Mouse (Mus musculus): ENCODE data around the gene Slc6a6. TPM values are rescaled to one million over a fixed set of nuclear protein-coding genes. Genes with fewer than 3 reads are reported as not detected.

Slc6a6 gene
- polyA plus RNA-seq, 1 experiment from 2014 or later = 106 TPM

- 67% methylated on average over 10 of the region's 10 CpGs for WGBS
Observed at GRCm38 (mm10) chr6:91679095-91679577, 4.7 kb upstream of the Slc6a6 start.

GRCm38 (mm10) chr6:91679716-91680115 is 4.1 kb upstream of the Slc6a6 start:
- ATAC-seq (replicated peaks; ENCODE audit: low FRiP score, low read depth) (no peak), DNase-seq (ENCODE audit: low spot score) (no peak)
- Histone ChIP-seq H3K9ac (ENCODE audit: low read depth, low read length) (no peak overlapping the region), H3K4me2 (ENCODE audit: low read length) (no peak overlapping the region), H3K9me3 (replicated peaks; ENCODE audit: low read length) (no peaks in the 10 kb centered on the region), H3K4me3 (replicated peaks; ENCODE audit: low read depth, low read length) (no peak overlapping the region), H3K36me3 (ENCODE audit: insufficient read depth, low read length) (no peaks in the 10 kb centered on the region), H3K27me3 (ENCODE audit: insufficient read depth, low read length) (no peaks in the 10 kb centered on the region), H3K27ac (no peak overlapping the region), H3K4me1 (replicated peaks; ENCODE audit: insufficient read depth, low read length) (0 out of 2 replicates have a peak, but pooled peaks cover under 1% of the 10 kb centered on the region)
- WGBS = 76% methylated on average over 6 of the region's 6 CpGs
- no peak for TF ChIP-seq CTCF (IDR thresholded peaks at IDR 0.05; ENCODE audit: low read depth)

More at GRCm38 (mm10) chr6:91679095-91679577, 4.7 kb upstream of the Slc6a6 start:
- Histone ChIP-seq H3K4me3 (replicated peaks; ENCODE audit: low read depth, low read length) (no peak overlapping the region), H3K9me3 (replicated peaks; ENCODE audit: low read length) (no peaks in the 10 kb centered on the region), H3K9ac (ENCODE audit: low read depth, low read length) (no peak overlapping the region), H3K27me3 (ENCODE audit: insufficient read depth, low read length) (no peaks in the 10 kb centered on the region), H3K4me2 (ENCODE audit: low read length) (no peak overlapping the region), H3K4me1 (replicated peaks; ENCODE audit: insufficient read depth, low read length) (no peaks in the 10 kb centered on the region), H3K36me3 (ENCODE audit: insufficient read depth, low read length) (no peaks in the 10 kb centered on the region), H3K27ac (no peak overlapping the region)
- DNase-seq (ENCODE audit: low spot score) (no peak), ATAC-seq (replicated peaks; ENCODE audit: low FRiP score, low read depth) (no peak)
- TF ChIP-seq CTCF (IDR thresholded peaks at IDR 0.05; ENCODE audit: low read depth) = no peak

DNA sequence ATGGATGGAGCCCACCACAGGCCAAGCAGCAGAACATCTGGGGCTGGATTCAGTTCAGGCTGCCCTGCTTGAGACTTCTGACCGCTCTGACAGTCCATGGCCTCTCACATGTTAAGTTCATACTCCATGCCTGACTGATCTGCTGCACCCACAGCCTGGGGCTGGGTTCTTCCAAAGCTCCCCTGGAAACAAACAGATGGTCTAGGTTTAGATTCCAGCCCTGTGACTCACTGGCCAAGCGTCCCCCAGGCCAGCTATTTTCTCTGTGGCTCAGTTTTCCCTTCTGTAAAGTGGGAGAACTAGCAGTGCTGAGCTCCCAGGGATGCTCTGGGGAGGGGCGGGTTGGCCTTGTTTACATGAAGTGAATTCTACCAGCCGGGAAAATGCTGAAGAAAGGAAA is 2.0 kb upstream of the Slc6a6 start:
- Histone ChIP-seq H3K9me3 (replicated peaks; ENCODE audit: low read length) (no peaks in the 10 kb centered on the region), H3K36me3 (ENCODE audit: insufficient read depth, low read length) (no peaks in the 10 kb centered on the region), H3K4me2 (ENCODE audit: low read length) (no peak overlapping the region), H3K9ac (ENCODE audit: low read depth, low read length) (no peak overlapping the region), H3K27me3 (ENCODE audit: insufficient read depth, low read length) (no peaks in the 10 kb centered on the region), H3K4me3 (replicated peaks; ENCODE audit: low read depth, low read length) (no peak overlapping the region), H3K27ac (no peak overlapping the region), H3K4me1 (replicated peaks; ENCODE audit: insufficient read depth, low read length) (peaks cover 19% of the 10 kb centered on the region)
- 80% methylated on average over 4 of the region's 4 CpGs for WGBS
- no peak for TF ChIP-seq CTCF (IDR thresholded peaks at IDR 0.05; ENCODE audit: low read depth)
- DNase-seq (ENCODE audit: low spot score) (no peak), ATAC-seq (replicated peaks; ENCODE audit: low FRiP score, low read depth) (no peak)

- peak; percentile 43 for DNase-seq (ENCODE audit: low spot score)
- no peak overlapping the region; the same call in 1 of the 2 replicates for H3K27ac ChIP-seq
- peak; percentile 41 for TF ChIP-seq CTCF (IDR thresholded peaks at IDR 0.05; ENCODE audit: low read depth)
- peak overlapping the region; percentile 95 for H3K4me2 ChIP-seq (ENCODE audit: low read length)
- no peaks in the 10 kb centered on the region for H3K36me3 ChIP-seq (ENCODE audit: insufficient read depth, low read length)
- H3K27me3 ChIP-seq (ENCODE audit: insufficient read depth, low read length) = no peaks in the 10 kb centered on the region
- peaks cover 26% of the 10 kb centered on the region for H3K4me1 ChIP-seq (replicated peaks; ENCODE audit: insufficient read depth, low read length)
- no peak overlapping the region for H3K9ac ChIP-seq (ENCODE audit: low read depth, low read length)
- no peaks in the 10 kb centered on the region for H3K9me3 ChIP-seq (replicated peaks; ENCODE audit: low read length)
- 45% methylated on average over 3 of the region's 3 CpGs for WGBS
- no peak overlapping the region for H3K4me3 ChIP-seq (replicated peaks; ENCODE audit: low read depth, low read length)
- ATAC-seq (replicated peaks; ENCODE audit: low FRiP score, low read depth) = no peak
Observed at GRCm38 (mm10) chr6:91683121-91683520, 732 bp upstream of the Slc6a6 start.

- Histone ChIP-seq H3K9ac (ENCODE audit: low read depth, low read length) (peak overlapping the region; percentile 95), H3K9me3 (replicated peaks; ENCODE audit: low read length) (no peaks in the 10 kb centered on the region), H3K4me1 (replicated peaks; ENCODE audit: insufficient read depth, low read length) (peaks cover 29% of the 10 kb centered on the region), H3K4me3 (replicated peaks; ENCODE audit: low read depth, low read length) (peak overlapping the region; percentile 91), H3K27ac (peak overlapping the region; percentile 96), H3K36me3 (ENCODE audit: insufficient read depth, low read length) (no peaks in the 10 kb centered on the region), H3K4me2 (ENCODE audit: low read length) (peak overlapping the region; percentile 95), H3K27me3 (ENCODE audit: insufficient read depth, low read length) (no peaks in the 10 kb centered on the region)
- DNase-seq (ENCODE audit: low spot score) (no peak), ATAC-seq (replicated peaks; ENCODE audit: low FRiP score, low read depth) (peak; percentile 44)
- no peak for TF ChIP-seq CTCF (IDR thresholded peaks at IDR 0.05; ENCODE audit: low read depth)
- 0% methylated on average over 13 of the region's 13 CpGs for WGBS
Observed at GRCm38 (mm10) chr6:91684474-91684829, 599 bp downstream of the Slc6a6 start.

DNA sequence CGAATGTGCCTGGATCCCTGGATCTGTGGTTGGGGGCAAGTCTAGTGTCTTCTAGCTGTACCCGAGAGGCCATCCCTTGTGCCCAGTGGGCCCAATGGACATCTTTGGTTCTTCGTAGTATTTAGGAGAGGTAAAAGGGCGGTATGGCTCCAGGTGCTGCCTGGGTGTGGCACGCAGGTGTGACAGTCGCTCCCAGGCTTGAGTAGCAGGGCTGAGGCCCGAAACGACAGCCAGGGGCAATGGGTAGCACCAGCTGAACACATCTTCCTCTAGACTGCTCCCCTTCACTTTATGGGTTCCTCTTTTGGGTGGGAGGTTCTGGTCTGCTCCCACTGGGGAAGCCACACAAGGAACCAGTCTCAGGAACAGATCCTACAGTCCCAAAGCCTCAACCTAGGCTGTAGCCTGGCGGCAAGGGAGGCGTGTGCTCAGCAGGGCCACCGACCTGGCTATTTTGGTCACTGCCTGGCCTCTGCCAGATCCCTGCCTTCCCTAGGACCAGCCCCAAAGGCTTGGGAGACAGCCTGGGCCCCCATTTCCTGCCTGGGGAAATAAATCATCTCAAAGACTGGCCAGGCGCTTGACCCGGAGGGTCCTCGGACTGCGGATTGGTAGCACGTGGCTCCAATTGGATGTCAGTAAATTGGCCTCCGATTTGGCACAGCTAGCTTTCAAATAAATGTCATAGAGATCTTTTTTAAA is 1.1 kb downstream of the Slc6a6 start:
- H3K4me1 ChIP-seq (replicated peaks; ENCODE audit: insufficient read depth, low read length) = peaks cover 35% of the 10 kb centered on the region
- peak overlapping the region; percentile 95 for H3K4me2 ChIP-seq (ENCODE audit: low read length)
- no peak for ATAC-seq (replicated peaks; ENCODE audit: low FRiP score, low read depth)
- H3K27me3 ChIP-seq (ENCODE audit: insufficient read depth, low read length) = no peaks in the 10 kb centered on the region
- 4% methylated on average over 17 of the region's 17 CpGs for WGBS
- peak overlapping the region; percentile 96 for H3K27ac ChIP-seq
- TF ChIP-seq CTCF (IDR thresholded peaks at IDR 0.05; ENCODE audit: low read depth) = no peak
- no peaks in the 10 kb centered on the region for H3K36me3 ChIP-seq (ENCODE audit: insufficient read depth, low read length)
- peak overlapping the region; percentile 91 for H3K4me3 ChIP-seq (replicated peaks; ENCODE audit: low read depth, low read length)
- H3K9ac ChIP-seq (ENCODE audit: low read depth, low read length) = peak overlapping the region; percentile 95
- no peaks in the 10 kb centered on the region for H3K9me3 ChIP-seq (replicated peaks; ENCODE audit: low read length)
- peak; percentile 85 for DNase-seq (ENCODE audit: low spot score)
